Mouse (Mus musculus): ENCODE measurements around the gene Plekhm1.

The Plekhm1 gene

DNA sequence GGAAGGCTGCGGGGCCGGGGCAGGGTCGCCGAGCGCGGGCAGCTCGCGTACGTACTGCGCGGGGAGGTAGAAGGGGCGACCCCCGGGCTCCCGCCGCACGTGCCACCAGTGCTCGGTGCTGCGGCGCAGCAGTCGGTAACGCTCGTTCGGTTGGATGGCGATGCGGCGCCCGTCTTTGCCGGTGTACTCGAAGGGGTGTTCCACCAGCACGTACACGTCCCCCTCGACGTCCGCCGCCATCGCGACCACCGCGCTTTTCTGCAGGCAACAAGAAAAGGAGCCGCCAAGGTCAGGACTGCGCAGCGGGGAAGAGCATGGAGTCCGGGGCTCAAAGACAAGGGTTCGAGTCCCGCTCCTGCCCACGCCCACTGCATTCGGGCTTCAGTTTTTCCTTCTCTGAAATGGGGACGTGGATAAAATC is 51.8 kb downstream of the Plekhm1 start:
- no peak for DNase-seq (ENCODE audit: low spot score)

DNA sequence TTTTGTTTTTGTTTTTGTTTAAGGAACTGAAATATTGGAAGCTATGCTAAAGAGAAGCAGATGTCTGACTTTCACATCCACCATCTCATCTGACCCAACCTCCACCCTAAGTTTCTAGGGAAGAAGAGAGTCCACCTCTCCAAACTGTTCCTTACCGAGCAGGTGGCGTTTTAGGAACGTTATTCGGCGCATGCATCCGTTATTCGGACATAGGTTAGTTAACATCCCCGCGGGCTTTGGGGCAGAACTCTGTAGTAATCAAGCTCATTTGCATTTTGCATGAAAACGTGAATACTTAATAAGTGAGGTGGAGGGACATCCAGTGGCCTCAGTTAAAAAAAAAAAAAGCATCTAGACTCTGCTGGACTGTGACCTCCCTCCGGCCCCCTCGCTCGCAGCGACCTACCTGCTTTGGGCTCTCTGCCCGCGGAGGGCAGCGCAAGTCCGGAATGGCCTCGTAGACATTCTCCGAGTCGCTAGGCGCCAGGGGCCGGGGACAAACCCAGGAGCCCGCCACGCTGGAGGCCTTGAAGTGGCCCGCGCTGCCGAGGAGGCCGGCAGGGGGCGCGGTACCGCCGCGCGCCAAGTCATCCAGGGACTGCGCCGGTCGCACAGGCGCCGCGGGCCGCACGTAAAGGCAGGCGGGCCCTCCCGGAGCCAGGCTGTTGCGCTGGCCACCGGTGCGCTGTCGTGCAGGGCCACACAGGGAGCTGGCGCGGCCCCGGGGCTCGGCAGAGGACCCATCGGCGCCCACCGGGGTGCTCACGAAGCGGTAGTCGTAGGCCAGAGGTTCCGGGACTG is 52.4 kb downstream of the Plekhm1 start:
- peak; percentile 85 for DNase-seq (ENCODE audit: low spot score)

DNA sequence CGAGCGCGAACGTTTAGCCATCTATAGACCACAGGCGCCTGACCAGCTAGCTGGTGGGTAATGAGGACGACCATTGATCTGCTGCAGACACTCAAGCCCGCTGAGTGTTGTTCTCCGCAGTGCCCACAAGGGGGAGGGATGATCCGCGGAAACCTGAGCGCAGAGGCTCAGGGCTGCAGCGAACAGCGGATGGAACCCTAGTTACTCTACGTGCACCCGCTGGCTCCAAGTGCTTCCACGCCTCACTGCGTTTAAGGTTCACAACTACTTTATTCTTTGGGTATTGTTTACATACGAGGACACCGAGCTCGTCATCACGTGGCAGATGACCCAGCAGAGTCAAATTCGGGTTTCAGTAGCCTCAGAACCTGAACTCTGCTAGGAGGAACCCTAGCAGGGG is 53.4 kb downstream of the Plekhm1 start:
- peak; percentile 79 for DNase-seq (ENCODE audit: low spot score)

DNA sequence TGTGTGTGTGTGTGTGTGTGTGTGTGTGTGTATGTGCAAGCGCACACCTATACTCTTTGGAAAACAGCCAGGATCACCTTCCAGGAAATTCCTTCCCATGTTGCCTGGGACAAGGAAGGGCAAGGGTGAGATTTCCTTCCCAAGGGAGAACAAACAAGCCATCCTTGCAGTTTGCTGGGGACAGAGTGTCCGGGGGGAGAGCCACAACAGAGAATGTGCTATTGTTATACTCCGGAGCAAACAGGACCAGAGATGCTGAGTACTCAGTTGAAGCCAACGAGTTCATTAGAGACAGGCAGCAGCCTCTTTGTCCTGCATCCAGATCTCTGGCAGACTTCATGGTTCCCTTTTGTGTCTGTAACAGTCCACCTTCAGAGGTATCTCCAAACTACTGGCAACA is 54.2 kb downstream of the Plekhm1 start:
- DNase-seq (ENCODE audit: low spot score): no peak

DNA sequence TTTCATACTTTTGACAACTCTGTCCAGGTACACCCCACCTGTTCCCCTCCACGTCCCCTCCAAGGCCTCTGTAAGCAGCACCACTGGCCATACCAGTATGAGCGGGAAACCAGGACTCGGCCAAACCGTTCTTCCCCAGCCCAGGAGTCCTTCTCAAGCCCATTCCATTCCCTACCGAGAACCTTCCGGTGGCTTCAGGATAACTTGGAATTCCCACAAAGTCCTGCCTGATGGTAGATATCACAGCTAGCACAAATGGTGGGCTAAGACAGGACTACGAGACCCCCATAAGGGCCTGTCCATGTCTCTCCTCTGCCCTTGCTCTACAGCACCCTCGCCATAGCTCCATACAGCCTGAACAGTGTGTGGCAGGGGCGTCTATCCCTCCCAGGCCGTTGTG is 54.8 kb downstream of the Plekhm1 start:
- DNase-seq (ENCODE audit: low spot score): no peak

DNA sequence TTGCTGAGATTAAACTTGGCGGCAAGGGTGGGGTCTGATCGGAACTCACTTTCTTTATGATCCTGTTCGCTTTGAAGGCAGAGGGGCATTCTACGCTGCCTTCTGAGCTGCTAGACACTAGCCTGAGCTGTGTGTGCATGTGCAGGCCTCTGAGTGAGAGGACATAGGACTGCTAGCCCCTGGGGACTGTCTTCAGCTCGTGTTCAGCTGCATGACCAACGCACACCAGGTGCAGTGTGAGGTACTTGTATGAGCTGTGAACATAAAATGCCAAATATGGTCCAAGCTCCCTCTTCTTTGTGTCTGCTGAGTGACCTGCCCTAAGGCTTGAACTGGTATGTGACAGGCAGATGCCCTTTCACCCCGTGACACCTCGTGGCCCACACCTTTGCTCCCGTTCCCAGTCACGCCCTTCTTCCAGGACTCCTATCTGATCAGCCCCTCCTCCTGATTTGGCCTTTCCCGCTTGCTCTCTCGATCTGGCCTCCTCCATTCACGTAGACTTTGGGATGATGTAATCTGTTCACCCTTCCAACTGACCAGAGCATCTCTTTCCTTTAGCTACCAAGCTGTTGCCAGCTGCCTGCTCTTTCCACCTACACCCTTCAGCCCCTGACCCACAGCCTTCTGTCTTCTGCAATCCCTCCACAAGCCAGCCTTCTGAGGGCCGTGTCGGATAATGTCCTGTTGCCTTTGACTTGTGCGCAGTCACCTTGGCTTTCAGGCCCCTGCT is 55.4 kb downstream of the Plekhm1 start:
- DNase-seq (ENCODE audit: low spot score): no peak

DNA sequence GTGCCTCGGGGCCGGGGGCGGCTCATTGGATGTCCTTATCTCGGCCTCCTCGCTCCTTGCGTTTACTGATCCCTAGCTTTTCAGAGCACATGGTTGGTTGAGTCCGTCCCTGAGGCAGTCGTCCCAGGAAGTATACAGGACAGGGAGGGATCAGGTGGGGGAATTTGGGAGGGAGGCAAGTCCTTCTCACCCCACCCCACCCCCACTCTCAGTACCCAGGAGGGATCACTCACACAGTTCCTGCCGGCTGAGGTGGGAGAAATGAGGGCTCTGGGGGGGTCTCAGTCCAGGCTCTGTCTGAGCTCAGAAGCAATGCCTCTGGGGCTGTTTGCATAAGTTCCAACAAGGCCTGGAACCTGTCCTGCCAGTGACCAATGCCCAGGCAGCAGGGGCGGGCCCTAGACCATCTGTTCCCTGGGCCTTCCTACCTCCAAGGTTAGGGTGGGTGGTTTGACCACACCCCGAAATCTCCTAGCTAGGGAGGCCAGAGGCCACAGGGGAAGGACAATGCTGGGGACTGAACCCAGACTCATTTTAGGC is 56.4 kb downstream of the Plekhm1 start:
- DNase-seq (ENCODE audit: low spot score): no peak

DNA sequence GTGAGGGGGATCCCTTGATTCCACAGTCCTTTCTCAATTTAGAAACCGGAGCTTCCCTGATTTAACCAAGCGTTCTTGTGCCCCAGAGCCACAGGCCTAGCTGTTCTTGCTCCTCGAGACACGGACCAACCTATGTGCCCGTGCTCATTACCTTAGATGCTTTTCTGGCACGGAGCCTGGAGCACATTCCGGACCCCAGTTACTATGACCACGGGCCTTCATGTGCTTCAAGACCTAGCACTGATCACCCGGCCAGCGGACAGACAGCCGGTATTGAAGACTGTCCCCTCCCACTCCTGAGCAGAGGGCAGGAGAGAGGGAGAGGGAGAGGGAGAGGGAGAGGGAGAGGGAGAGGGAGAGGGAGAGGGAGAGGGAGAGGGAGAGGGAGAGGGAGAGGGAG is 57.2 kb downstream of the Plekhm1 start:
- no peak for DNase-seq (ENCODE audit: low spot score)

DNA sequence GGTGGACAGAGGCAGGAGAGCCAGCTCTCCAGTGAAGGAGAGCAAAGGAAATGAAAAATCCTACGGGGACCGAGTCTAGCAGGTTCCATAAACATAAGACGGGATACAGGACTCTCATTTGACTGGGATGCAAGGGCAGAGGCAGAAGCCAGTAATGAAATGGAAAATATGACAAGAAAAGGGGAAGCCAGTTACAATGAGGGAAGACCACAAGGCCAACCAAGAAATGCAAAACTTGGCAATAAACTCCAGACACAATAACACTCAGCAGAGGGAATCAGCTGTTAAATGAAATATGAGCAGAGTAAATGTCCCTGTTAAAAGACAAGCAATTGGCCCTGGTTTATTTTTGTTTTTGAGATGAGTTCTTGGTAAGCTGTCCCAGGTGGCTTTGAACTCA is 58.5 kb downstream of the Plekhm1 start:
- no peak for DNase-seq (ENCODE audit: low spot score)

DNA sequence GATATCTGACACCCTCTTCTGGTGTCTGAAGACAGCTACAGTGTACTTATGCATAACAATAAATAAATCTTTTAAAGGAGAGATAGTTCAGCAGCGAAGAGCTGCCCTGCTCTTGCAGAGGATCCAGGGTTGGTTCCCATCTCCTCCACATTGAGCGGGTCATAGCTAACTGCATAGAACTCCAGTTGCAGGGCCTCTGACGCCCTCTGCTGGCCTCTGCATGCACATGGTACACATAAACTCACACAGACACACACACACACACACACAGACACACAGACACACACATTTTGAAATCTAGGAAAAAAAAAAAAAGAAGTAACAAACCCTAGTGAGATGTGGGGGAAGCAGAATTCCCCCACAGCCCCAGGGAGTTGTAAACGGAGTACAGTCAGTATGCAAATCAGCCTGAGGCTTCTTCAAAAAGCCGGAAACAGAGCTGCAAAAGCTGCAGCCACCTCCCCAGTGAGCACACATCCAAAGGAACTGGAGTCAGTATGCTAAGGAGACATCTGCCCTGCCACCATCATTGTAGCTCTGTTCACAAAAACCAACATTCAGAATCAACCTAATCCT is 60.2 kb downstream of the Plekhm1 start:
- no peak for DNase-seq (ENCODE audit: low spot score)

DNA sequence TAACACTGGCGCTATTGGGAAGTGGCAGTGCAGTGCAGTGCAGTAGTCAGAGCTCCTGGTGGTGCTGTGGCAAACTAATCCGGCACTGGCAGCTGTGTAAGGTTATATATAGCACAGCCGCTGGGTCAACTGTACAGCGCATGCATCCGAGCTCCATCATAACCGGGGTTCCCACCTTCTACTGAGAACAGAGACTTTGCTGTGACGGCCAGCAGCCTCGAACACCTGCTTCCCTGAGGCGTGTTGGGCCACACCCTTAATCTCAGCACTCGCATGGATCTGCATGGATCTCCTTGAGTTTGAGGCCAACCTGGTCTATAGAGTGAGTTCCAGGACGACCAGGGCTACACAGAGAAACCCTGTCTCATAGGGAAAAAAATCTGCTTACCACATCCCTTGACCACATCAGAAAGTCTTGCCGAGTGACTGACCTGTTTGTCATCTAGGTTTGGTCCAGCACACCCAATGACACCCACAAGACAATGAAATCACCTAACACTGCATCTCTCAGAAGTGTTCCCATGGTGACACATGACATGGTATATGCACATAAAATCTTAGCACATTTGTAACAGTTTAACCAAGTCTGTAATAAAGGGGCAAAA is 61.7 kb downstream of the Plekhm1 start:
- no peak for DNase-seq (ENCODE audit: low spot score)

DNA sequence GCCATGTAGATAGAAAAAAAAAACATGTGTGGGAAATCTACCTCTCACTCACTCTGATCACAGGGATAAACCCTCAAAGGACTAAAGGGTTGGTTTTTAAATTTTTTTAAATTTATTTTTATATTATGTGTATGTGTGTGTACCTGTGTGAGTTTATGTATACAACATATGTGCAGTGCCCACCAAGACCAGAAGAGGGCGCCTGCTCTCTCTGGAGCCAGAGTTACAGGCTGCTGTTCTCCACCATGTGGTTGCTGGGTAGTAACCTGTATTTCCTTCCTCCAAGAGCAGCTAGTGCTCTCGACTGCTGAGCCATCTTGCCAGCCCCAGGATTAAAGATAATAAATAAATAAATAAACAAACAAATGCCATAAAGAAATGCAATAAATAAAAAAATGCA is 62.8 kb downstream of the Plekhm1 start:
- peak; percentile 48 for DNase-seq (ENCODE audit: low spot score)

DNA sequence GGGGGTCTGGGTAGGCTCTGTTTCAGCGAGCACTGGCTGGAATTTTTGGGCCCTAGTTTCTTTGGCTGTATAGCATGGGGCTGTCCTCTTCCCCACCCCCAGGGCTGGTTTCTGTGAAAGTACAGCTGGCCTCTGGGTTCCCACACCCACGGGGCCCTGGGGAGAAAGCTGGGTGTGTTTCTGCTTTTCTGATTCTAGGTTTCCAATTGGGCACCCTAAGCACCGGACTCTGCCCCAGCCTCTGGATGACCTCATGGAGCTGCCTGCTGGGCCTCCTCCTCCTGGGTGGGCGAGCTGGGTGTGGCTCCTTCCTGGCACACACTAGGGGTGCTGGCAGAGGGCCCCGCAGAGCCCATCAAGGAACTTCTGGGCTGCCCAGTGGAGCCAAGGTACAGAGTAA is 65.8 kb downstream of the Plekhm1 start:
- no peak for DNase-seq (ENCODE audit: low spot score)

DNA sequence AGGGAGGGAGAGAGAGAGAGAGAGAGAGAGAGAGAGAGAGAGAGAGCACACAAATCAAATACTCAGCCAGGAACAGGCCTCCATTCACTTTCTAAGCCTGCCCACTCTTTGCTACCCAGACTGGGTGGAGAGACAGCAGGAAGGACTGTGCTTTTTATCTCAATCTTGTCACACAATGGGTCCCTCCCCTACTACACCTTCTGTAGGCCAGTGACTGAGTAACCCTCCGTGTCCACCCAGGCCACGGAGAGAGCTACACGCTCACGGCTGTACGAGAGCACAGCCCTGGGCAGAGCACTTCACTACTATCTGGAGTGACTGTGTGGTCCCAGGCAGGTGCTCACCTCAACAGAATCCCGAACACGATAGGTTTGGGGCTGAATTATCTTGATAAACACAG is 66.3 kb downstream of the Plekhm1 start:
- DNase-seq (ENCODE audit: low spot score): no peak

DNA sequence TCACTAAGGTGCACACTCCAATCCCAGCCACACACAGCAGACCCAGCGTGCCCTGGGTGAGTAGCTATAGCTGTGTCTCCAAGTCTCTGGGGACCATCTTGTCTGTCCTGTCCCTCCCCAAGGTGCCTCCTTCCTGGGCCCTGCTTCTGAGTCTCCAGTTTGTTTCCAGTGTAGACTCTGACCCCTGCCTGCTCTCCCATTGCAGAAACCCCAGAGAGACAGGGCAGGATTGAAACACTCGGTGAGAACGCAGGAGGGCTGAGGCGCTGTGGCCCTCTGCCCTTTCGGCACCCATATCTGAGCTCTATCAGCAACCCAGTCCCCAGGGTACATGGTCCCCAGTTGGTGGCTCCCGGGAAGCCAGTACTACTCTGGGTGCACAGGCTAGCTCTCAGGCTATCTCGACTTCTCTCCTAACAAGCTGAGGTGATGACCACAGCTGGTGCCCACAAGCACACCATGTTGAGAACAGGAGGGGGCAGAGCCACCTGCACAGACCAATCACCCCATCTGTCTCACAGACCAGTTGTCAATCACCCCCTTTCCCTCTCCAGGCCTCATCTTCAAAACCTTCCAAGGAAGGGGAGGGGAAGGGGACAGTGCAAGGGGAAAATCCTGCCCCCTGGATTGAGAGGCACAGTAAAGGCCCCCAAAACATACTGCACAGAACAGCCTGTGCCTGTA is 66.9 kb downstream of the Plekhm1 start:
- DNase-seq (ENCODE audit: low spot score): no peak

DNA sequence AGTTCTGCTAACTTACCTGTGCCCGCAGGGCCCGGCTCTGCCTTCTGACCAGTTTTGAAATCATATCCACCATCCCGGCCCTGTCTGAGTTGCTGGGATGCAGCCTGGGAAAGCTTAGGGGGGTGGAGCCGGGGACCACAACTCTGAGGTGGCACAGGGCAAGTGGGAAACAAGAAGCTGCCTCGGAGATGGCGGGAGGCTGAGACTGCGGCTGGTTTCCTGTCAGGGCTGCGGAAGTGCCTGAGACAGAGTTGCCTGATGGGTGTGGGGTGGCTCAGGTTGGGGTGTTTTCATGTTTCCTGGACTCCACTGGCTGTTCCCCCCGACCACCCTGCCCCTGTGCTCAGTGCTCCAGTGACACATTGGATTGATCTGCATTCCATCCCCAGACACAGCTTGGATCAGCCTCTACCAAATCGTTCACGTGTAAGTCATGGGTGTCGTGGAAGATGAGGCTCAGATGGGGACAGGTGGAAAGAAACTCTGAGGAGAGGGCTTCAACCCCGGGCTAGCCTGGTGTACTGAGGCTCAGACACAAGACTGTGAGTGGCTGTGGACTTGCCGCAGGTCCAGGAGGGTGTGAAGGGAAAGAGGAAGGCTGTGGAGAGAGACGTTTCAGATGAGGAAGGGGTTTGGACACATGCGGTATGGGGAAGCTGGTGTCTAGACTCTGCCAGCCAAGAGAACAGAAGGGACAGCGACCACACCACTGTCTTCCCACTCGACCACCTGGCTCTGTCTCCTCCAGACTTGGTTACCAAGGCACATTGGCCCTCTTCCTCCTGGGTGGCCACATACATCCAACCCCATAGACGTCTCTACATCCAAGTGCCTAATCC is 67.8 kb downstream of the Plekhm1 start:
- peak; percentile 71 for DNase-seq (ENCODE audit: low spot score)

DNA sequence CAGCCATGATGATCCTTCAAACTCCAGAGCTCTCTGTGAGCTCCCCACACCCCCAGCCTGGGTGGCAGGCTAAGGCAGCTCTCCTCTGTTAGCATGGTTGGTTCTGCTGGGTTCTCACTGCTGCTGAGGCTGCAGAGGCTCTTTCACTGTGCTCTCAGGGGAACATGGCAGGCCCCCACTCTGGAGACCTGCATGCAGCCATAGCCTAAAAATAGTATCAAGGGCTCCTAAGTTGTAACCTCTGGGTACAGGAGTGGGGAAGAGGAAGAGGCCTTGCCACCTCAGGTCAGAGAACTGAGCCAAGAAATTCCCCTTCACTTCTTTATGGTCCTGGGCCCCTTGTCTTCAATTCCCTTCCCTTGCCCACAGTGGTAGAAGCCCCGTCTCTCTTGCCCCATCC is 68.6 kb downstream of the Plekhm1 start:
- DNase-seq (ENCODE audit: low spot score): no peak

DNA sequence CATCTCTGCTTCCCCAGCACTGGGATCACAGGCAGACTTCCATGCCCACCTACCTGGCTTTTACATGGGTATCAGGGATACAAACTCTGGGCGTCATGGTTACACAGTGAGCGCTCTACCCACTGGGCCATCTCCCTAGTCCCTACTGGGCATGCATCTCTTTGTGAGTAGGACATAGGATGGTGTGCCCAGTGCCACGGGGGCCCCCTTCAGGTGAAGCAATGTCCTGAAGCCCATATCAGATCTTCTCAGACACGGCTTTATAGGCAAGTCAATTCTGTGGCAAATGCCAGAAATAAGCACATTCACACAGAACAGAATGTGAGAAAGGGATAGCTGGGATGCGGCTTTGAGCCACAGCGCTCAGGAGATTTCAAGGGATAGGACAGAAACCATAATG is 69.4 kb downstream of the Plekhm1 start:
- peak; percentile 48 for DNase-seq (ENCODE audit: low spot score)

DNA sequence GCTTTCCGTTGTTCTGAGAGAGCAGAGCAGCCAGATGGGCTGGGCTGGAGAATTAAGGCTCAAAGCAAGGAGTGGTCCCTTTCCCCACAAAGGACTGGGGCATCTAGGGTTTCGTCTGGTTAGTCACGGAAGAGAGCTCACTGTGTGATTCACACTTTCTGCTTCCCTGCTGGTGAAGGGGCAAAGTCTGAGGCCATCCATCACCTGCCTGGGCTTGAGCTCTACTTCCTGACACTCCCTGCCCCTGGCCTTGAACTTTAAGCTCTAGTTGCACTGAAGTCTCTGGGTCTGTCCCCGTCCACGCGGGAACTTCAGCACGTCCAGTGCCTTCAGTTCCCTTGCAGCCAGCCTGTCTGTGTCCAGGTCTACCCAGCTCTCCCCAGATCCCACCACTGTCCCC is 71.8 kb downstream of the Plekhm1 start:
- DNase-seq (ENCODE audit: low spot score): no peak

DNA sequence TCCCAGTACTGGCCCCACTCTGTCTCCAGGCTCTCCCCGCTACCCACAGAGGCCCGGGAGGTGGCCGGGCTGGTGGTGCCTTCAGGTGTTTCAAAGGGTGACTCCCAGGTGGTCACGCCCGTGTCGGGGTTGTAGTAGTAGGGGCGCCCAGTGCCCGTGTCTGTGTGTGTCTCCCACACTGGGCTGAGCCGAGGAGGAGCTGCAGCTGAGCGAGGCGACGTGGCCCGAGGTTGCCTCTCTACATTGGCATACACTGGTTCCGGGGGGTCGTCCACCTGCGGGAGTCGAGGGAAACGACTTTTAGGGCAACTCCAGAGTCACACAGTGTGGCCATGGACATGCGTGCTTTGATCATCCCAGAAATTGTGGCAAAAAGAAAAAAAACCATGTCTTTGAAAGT is 72.4 kb downstream of the Plekhm1 start:
- DNase-seq (ENCODE audit: low spot score): no peak

Measured in T-cell, adult 2 months (primary cell).